Mouse (Mus musculus) kidney, postnatal 25 days (tissue): ENCODE data around the gene Pip5k1b.

Experiments
- DNase-seq, 2 experiments: peaks; one replicate each; pipeline ENCODE4 v3.0.0; 2021; ENCODE audit warnings: mixed read lengths in 2 of 2

Gene Pip5k1b

GRCm38 (mm10) chr19:24284187-24284586 is 271.5 kb downstream of the Pip5k1b start:
- peak in 1 of 2 experiments; percentile 30 for DNase-seq

DNA sequence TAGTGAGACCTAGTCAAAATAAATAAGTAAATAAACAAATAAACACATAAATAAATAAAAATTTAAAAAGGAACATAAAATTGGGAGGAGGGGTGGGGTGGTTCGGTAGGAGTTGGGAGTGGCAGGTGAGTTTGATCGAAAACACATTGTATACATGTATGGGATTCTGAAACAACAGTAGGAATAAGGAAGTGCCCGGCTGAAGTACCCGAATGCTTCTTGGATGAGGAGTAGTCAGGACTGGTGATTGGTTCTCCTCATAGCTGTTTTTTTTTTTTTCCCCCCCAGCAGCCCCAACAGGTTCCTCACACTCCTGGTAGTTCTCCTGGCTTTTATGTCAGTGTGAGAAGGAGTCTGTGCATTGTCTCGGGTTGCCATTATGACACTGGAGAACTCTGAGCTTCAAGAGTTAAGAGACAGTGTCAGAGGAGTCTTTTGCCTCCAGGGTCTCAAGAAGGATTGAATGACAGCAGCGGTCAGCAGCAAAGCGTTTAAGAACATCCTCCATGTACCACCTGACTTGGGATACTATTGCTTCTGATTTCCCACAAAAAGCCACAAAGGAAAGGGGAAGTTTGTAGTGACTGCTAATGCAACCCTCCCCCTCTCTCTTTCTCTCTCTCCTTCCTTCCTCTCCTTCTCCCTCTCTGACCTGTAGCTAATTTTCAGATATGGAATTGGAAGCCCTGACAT is 274.2 kb downstream of the Pip5k1b start:
- DNase-seq: no peak

DNA sequence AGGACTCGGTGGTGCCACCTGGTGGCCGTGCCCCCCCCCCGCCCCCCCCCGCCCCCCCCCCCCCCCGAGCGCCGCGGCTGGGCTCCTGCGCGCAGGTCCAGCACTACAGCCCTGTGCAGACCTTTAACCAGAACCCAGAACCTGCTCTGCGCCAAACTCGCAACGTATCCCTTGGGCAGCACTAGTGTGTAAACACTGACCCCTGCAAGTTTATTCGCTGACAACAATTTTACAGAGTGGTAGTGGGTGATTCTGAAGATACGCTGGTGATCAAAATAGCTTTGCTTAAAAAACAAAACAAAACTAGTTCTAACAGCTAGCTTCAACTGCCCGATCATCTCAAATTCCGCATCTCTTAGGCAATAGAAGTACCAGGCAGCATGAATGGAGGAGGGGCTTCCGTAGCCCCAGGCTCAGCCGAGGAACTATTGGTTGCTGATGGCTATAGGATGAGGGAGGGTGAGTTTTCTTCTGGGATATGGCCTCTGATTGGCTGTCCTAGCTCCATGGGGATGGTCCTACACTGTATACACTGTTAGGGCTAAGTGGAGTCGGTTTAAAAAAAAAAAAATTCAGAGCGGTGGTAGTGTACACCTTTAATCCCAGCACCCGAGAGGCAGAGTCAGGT is 275.0 kb downstream of the Pip5k1b start, which contains the start of gene Fxn:
Gene Fxn (minus strand): TSS at position 5 of the 628 bp plus-strand sequence.
- DNase-seq: no peak

DNA sequence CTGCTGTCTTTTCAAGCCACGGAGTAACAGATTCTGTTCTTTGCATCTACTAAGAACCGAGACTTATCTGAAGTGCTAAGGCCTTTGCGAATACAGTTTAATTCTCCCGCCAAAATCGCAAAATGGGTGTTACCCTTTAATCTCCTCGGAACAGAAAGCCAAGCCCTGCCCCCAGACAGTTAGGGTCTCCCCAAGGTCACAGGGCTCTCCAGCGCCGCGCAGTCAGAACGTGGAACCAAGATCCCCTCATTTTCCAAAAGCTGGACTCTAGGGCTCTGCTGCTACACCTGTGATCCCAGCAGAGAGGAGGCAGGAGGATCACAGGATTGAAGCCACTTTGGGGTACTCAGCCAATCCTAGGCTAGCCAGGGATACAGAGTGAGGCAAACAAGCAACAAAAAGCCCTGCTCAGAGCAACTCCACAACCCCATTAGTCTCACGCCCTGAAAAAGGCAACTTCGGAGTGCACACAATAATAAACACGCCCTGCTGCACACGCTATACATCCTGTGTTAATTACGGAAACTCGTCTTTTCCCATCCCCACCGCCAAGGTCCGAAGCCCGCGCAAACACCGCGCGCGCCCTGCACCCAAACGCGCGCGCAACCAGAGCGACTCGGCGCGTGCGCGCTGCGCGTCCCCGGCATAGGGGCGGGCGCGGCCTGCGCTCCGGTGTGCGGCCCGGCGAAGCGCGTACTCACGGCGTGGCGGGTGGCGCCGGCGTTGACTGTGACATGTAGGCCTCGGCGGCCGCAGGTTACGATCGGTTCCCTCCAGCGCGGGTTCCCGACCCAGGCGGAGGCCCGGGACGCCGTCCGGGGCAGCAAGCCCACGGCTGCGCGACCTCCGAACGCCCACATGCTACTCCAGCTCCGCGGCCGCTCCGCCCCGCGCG is 275.7 kb downstream of the Pip5k1b start:
- peak; percentile 84 to 92 for DNase-seq

- DNase-seq: no peak
Observed at GRCm38 (mm10) chr19:24278859-24279258, 276.8 kb downstream of the Pip5k1b start.

DNA sequence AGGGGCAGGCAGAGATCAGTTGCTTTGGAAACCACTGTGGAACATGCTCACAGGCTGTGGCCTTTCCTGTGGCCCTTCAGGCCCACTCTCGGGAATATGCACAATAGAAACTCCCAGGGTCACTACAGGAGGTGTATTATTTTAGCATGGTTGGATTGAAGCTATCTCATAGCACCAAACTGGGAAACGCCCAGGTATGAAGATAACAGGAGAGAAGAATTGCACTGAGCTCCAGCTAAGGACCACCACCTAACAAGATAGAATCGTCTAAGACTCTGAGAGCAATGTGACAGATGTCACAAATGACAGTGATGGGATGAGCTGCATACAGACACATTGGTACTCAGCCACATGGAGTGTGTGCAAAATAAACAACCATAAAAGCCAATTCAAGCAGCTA is 281.4 kb downstream of the Pip5k1b start:
- DNase-seq: no peak

- peak; percentile 83 to 92 for DNase-seq
Observed at GRCm38 (mm10) chr19:24271746-24272426, 283.8 kb downstream of the Pip5k1b start.

DNA sequence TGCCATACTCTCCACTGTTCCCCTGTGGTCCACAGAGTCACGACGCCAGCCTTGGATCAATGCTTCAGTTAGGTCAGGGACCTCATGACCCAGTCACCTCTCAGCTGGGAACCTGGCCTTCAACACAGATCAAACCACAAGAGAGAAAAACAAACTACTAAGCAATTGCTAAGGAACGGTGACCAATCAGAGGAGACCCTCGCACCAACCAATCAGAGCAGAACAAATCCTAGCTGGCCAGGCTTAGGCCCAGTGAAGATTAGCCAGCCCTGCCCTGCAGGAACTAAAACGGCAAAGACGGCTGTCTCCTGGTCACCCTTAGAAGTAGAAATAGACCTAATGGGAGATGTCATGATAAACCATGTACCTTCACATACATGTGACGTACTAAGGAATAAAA is 284.3 kb downstream of the Pip5k1b start:
- DNase-seq: peak; percentile 66 to 88

GRCm38 (mm10) chr19:24268531-24268930 is 287.1 kb downstream of the Pip5k1b start:
- peak in 1 of 2 experiments; percentile 22 for DNase-seq

DNA sequence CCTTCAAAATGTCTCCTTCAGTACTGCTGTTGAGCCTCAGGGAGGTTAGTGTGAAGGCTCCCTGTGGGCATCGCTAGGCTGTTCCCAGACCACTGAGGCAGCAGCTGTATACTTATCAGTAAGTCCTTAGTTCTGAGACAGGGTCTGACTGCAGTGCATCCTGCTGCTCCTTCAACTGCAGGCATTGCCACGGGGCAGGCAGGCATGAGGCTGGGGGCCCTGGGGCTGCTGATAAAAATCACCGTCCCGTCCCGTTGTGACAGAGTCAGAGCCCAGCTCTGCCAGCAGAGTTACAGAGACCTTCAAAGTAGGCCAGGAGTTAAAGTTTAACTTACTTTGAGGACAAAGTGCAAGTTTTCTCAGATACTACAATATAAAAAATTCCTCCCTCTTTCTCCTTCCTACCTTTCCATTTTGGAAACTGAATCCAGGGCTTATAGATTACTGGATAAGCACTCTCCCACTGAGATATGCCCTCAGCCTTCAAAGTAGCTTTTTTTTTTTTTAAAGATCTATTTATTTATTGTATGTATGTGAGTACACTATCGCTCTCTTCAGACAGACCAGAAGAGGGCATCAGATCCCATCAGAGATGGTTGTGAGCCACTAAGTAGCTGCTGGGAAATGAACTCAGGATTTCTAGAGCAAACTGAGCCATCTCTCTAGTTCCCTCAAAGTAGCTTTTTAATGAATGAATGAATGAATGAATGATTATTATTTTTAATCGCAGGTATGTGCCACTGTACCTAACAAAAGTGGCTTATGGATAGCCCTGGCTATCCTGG is 289.4 kb downstream of the Pip5k1b start:
- peak; percentile 64 to 82 for DNase-seq

DNA sequence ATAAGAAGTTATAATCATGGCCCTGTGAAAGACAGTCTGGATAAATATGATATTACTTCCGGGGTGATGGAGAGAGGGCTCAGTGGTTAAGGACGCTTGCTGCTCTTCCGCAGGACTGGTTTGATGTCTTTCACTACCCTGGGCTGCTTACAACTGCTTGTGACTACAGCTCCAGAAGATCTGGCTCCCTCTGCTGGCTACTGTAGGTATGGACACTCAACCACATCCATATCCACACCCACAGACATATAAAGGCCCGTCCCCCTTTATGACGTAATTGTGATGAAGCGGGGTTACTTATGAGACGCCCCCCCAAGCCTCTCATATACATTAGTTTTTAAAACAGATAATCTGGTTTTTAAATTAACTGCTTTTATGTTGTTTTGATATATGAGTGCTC is 290.7 kb downstream of the Pip5k1b start:
- peak; percentile 90 to 96 for DNase-seq

- DNase-seq: peak; percentile 73 to 86
Observed at GRCm38 (mm10) chr19:24262736-24263135, 292.9 kb downstream of the Pip5k1b start.

GRCm38 (mm10) chr19:24259390-24260351 is 296.0 kb downstream of the Pip5k1b start:
- peak; percentile 32 to 66 for DNase-seq

DNA sequence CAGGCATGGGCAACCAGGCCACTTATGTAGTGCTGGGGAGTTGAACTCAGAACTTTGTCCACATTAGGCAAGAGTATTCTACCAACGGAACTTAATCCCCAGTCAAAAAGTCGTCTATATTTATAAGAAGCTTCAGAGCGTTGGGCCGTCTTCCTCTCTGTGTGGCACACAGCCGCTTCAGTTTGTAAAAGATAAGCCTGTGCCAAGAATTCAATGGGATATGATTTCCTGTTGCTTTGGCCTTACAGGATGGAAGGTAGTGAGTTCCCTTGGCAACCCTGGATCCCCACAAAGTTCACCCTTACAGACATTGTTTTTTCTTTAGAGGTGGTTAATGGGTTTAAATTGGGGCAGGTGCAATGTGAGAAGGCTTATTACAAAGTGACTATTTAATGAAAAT is 297.3 kb downstream of the Pip5k1b start:
- DNase-seq: peak; percentile 35 to 59

GRCm38 (mm10) chr19:24257962-24258361 is 297.7 kb downstream of the Pip5k1b start:
- DNase-seq: no peak

DNA sequence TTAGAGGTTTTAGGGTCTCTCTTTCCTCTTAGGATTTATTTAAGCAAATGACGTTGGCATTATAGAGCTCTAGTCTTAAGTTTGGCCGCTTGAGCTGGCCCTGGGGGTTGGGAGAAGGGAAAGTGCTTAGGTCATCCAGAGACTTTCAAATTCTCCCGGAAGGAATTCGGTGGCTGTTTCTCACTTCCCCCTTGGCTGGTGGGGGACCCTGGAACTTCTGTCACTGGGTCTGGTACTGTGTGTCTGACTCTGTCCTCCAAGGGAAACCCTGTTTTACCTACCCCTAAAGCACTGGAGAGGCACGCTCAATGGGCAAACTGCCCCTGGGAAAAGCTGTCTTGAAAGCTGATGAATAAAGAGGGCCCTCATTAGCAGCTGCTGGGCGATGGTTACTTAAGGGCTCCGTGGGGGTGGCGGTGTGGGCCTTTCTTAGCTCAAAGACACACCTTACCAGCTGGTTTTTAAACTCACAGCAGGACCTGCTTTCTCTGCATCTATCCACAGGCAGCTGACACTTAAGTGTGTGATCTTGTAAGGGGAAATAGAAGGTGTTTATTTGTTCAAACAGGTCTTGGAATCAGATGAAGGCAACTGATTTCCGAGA is 301.9 kb downstream of the Pip5k1b start:
- no peak for DNase-seq

GRCm38 (mm10) chr19:24251869-24252268 is 303.8 kb downstream of the Pip5k1b start:
- DNase-seq: peak; percentile 27 to 49
